Mouse (Mus musculus) adrenal gland, postnatal 10 days (tissue): ENCODE measurements around the gene Prmt9. TPM values are rescaled to one million over a fixed set of nuclear protein-coding genes. Genes with fewer than 3 reads are reported as not detected.

ENCODE experiments used
- DNase-seq: peaks from one replicate; pipeline ENCODE4 v3.0.0; 2021; ENCODE audit warnings: mixed read lengths
- total RNA-seq, 2 experiments: library from RNA; stranded (reverse); gene quantifications; 2 replicates each; pipeline ENCODE4 v1.2.3; 2021

The Prmt9 gene
- total RNA-seq, 2 experiments from 2014 or later = 16.0 to 18.7 TPM

DNA sequence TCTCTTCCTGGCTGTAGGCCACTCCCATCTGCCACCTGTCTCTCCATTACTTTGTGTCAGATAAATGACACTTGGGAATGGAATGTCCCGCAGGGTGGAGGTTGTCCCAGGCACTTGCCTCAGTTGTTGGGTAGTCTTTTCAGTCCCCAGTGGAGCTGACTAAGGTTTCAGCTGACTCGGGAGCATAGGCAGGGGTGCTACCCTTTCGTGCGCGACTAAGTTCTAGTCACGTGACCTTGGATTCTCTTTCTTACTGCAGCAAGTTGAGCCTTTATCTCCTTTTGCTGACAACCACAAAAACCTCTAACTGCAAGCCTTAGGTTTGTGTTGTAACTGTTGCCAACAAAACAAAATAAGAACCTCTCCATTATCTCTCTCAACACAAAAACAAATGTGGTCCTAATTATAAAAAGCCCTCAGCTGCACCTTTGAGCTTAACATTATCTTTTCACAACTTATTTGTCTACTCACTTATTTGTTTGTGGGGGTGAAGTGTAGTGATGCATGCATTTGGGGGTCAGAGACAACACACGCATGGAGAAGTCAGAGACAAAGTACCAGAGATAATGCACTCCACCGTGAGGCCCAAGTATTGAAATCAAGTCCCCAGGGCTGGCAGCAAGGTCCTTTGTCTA is 14.7 kb upstream of the Prmt9 start:
- no peak for DNase-seq

DNA sequence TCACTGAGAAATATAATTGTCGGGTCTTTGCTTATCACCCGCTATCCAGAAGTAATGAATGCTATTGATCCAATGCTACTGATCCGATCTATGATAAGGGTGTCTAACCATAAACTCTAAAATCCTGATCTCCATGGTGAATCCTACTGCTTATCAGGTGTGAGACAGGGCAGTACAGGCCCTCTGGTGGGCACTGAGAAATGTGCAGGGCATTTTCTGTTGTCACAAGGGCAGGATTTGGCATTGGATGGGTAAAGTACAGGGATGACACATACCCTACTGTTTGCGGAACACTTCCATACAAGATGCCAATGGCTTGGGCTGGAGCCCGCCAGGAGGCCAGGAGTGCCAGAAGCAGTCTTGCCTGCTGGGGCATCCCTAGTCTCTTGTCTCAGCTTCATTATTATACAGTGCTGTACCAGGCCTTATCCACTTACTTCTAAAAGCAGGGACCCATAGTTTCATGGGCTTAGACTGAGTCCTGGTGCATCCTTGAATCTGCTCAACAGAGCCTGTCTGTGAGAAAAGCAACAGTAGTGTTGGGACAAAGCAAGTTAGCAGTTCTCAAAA is 14.1 kb upstream of the Prmt9 start:
- DNase-seq = peak; percentile 76

DNA sequence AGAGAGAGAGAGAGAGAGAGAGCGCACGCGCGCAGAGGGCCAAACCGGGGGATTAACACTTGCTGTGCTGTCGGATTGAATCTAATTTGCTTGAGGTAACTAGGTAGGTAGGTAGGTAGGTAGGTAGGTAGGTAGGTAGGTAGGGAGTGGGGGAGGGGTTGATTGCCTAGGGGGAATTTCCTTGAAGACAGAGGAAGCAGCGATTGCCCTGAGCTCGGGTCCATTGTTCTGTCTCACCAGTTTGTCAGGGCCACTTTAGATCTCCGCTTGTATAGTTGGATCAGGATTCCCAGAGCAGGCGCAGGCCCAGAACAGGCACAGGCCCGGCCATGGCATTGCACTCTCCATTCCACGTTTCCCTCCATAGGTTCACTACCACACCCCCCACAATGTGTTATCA is 12.4 kb upstream of the Prmt9 start:
- DNase-seq = no peak

DNA sequence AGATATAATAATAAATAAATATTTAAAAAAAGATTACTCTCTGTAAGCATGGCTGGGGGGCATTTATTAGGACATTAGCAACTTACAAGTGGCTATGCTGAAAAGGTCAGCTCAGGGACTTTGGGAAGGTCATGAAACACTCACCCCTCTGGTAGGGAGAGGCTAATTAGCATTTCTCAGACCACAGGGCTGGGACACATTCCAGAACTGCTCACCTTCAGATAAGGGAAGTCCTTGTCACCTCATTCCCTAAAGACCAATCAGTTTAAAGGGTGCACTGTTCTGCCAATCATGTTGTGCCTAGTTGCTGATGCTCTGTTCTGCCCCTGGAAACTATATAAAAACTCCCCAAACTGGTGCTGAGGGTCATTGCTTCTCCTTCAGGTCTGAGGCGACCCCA is 10.9 kb upstream of the Prmt9 start:
- DNase-seq = no peak

DNA sequence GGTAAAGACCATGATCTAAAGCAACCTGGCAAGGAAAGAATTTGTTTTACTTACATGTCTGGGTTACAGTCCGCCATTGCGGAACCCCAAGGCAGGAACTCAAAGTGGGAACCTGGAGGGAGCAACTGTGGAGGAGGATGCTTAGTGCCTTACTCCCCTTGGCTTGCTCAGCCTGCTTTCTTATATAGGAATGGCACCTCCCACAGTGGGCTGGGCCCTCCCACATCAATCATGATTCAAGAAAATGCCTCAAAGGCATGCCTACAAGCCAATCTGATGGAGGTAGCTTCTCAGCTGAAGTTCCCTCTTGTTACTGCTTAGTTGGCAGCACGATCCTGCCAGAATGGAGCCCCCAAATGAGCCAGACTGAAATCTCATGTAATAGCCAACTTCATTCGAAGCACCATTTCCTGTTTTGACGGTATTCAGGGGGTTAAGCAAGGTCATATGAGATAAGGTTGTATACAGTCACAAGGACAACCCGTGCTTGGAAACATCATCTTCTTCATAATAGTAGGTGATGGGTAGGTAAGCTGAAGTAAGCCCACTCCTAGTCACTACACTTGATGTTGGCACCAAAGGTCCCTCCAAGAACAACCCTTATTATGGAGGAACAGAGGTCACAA is 5.9 kb upstream of the Prmt9 start:
- DNase-seq = no peak

DNA sequence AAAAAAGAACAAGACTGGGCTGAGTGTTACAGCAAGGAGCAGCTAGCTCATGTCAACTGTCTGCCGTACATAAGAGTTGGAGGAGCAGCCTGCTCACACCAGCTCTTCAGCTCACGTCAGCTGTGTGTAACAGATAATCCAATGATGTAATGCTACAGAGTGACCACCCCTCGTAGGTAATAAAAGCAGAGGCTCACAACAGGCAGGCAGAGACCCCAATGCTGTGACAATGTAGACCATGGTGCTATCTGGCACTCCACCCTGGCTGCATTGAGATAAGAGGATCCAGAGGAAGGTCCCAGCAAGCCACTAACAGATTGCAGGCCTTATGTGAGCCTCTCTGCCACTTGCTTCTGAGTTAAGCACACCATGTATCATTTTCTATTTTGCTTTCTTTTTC is 4.8 kb upstream of the Prmt9 start:
- DNase-seq = no peak

DNA sequence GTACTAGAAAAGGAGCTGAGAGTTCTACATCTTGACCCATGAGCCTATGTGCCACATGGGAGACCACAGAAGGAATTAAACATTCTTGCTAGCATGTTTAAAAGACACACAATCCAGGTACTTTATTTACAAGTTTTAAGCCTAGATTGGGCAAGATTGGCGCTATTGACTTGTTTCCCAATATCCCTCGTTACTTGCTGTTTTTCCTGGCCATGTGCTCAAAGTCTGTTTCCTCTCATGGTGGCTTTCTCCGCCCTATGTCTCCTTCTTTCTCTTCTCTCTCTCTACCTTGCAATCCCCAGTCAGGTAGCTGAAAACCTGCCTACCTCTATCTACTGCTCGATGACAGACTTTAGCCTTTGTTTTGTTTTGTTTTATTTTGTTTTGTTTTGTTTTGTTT is 3.6 kb upstream of the Prmt9 start:
- no peak for DNase-seq

DNA sequence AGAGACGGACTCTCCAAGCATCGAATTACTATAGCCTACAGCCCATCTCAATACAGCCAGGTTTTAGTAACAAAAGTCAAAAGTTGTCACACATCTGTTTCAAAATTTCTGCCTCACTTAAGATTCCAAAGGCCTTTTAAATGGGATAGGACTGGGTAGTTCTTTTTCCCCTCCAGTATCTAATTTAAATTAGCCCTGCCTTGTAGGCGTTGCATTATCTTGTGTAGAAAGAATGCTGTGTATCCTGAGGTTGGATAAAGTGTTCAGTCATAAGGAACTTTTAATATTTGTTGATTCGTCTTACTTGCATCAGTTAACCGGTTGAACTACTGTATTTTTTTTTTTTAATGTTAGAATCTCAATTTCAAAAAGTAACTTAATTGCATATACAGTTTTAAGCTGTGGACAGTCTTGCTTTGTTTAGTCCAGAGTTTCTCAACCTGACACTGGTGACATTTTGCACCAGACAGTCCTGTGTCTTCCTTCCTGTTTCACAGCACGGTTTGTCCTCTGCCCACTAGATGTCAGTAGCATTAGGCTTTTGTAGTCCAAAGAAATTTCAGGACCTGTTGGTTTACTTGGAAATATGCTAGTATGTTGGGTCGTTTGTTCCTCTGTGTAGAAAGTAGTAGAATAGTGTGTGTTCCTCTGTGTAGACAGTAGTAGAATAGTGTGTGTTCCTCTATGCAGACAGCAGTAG is 834 bp downstream of the Prmt9 start:
- peak; percentile 35 for DNase-seq

DNA sequence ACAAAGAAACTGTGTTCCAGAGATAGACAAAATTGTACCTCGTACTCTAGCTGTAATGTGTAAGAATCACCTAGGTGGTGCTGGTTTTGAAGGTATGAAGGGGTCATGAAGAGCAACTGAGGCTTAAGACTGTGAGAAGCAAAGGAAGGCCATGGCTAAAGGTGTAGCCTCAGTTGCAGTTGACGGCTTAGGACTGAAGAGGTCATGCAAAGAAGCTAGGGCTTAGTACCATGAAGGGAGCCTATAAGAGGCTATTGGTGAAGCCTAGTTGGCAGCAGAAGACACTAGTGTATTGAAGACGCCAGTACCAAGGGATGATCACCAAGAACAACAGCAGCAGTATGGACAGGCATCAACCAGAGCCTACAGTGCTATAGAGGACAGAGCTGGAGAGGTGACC is 3.3 kb downstream of the Prmt9 start:
- DNase-seq = no peak

DNA sequence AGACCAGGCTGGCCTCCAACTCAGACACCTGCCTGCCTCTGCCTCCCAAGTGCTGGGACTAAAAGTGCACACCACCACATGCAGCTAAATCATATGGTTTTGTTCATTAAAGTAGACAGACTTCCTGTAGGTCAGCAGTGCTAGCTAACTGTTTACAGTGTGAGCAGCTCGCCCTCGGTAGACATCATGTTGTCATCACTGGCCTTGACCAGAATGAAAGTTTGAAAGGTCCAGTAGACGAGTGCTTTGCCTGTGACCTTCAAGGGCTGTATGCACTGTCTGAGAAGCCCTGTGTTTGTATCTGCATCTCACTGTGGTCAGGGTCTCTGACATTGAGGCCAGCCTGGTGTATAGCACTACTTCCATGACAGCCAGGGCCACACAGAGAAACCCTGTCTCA is 12.2 kb downstream of the Prmt9 start:
- DNase-seq = peak; percentile 7

DNA sequence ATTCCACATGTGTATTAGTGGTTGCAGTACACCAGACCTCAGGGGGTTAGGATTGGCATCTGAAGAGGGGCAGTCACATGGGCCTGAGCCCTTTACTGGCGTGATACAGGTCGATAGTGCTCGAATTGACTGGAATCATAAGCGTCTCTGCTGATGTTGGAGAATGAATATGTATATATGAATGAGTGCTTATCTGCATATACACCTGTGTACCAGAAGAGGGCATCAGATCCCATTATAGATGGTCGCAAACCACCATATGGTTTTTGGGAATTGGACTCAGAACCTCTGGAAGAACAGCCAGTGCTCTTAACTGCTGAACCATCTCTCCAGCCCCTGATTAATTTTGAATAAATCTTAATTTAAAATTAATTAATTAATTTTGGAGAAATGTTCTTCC is 25.0 kb downstream of the Prmt9 start:
- DNase-seq = no peak

DNA sequence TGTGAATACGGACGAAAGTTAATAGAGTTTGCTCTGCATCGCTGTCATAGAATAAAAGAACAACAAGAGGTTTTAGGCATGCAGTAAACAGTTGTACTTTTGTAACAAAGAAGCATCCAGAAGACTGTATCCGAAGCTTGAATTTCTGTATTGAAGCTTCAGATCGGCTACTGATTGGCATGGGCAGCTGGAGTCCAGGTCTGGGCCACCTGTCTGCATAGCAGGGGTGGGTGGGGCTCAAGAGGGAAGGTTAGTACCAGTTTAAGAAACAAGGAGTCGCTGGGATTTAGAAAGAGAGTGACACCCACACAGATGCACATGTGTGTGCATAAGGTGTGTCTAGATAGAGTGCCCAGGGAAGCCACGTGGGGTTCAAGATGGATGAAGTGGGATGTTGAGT is 28.5 kb downstream of the Prmt9 start:
- DNase-seq = no peak

DNA sequence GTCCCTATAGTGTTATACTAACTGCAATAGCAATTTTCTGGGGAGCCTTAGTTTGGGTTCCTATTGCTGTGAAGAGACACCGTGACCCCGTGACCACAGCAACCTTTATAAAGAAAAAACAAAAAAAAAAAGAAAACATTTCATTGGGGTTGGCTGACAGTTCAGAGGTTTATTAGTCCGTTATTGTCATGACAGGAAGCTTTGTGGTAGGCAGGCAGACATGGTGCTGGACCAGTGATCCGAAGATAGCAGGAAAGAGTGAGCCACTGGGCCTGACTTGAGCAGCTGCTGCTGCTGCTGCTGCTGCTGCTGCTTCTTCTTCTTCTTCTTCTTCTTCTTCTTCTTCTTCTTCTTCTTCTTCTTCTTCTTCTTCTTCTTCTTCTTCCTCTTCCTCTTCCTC is 35.0 kb downstream of the Prmt9 start:
- DNase-seq = no peak

DNA sequence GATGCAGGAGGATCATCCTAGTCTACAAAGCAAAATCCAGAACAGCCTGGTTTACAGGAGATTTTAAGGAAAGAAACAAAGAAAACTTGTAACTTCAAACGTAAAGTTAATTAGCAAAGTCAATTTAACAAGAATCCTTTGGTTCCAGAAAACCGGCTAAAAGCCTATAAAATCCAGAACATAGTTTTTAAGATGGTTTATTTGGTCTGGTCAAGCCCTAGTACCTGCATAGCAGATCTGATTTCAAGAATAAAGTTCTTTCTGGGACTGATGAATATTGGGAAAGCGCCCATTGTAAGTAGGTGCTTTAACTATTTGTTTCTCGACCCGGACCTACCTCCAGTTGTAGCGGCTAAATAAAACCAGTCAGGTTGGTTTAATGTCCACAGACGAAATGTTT is 60.4 kb downstream of the Prmt9 start:
- DNase-seq = no peak

DNA sequence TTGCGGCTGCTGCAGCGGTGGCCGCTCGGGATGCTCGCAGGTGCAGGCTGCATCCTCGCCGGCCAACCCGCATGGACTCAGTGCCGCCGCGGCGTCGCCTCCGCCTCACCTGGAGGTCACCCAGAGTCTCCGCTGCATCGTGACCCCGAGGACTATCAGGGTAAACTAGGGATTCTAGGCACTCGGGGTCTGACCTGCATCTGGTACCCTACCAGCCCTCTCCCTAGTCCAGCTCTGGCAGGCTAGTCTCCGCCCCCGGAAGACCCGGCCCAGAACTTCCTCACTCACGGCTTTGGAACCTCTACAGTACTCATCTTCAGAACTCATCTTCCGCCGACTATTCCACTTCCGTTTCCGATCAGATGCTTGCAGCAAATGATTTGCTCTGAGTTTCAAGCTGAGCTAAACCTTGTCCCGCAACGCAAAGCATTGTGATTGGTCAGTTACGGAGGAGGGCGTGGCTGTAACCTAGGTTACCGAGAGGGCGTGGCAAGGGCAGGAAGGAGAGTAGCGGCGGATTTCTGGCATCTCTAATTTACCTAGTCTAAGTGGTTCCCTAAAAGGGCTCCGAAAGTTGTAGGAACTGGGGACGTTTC is 61.3 kb downstream of the Prmt9 start, which contains the start of gene Tmem184c:
TSS of gene Tmem184c (minus strand) at position 325 of the 596 bp plus-strand sequence.
- DNase-seq = peak; percentile 98

DNA sequence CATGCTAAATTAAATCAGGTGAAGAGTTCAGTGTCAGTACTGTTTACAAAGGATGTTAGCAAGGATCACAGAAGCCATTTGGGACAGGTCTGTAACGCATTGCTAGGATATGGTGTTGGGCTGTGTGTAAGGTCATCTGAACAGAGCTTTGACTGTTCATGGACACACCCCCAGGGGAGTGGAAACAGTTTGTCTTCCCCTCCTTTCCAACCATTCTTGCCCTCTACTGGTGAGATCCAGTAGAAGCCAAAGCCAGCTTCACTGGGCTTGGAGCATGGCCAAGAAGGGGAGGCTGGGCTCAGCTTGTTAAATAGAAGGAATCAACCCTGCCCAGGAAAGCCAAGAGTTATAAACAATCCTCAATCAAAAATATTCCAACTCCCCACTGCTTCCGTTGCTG is 68.7 kb downstream of the Prmt9 start:
- peak; percentile 66 for DNase-seq

DNA sequence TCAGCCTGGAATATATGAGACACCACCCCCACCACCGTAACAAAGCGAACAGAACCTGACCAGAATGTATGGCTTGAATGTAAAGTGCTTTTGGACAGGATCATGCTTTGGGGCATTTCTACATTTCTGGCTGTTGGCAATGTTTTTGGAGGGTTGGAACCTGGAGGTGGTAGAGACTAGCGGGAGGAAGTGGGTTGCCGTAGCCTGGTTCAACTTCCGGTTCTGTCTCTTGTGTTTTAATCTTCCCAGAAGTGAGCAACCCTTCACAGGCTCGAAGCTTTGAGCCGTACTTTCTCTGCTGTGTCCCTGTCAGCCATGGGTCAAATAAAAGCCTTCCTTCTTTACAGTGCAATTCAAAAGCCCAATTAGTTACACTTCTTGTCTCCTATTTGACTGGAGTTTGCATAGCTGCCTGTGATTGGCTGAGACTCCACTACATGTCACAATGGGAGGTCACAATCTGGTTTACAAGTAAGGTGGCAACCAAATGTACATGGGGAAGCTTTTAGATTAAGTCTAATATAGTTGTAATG is 74.5 kb downstream of the Prmt9 start:
- no peak for DNase-seq

DNA sequence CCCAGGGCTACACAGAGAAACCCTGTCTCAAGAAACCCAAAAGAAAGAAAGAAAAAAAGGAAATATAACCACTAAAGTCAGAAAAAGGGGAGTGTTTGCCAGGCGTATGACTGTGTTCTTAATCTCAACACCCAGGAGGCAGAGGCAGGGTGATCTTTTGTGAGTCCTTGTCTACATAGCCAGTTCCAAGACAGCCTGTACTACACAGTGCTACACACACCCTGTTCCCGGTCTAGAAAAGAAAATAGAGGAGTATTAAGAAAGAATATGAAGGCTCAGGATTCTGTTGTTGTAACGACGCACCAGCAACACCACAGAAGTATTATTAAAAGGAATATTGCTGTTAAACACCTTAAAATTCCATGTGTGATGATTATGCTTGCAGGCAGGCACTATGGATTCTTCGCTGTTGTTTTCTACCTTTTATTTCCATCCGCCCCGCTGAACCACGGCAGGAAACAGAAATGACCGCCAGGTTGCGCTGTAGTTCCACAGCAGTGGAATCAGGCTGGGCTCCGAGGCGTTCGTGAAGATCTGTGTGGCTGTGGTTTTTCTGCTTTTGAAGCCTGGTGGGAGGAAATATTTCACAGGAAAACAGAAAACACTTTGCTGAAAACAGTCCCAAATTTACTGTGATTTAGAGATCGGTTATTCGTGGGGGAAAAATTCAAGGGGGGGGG is 80.8 kb downstream of the Prmt9 start:
- peak; percentile 90 for DNase-seq

DNA sequence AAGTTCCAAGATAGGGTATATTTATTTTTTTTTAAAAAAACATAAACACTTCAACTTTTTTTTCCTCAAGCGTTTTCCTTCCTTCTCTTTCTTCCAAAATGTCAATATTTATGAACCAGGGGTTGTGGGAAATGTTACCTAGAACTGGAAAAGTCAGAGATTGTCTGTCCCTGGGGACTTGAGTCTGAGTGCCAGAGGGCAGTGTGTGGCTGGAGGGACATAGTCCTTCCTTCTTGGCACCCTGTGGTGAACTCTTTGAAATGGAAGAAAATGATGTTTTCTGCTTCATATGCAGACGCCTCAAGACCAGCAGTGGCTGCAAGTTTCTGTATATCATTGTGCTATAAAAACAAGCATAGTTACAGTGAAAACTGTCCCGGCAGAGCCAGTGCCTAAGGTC is 81.5 kb downstream of the Prmt9 start:
- DNase-seq = peak; percentile 13
